Mouse (Mus musculus): ENCODE measurements around the gene Dnaic2.

DNA sequence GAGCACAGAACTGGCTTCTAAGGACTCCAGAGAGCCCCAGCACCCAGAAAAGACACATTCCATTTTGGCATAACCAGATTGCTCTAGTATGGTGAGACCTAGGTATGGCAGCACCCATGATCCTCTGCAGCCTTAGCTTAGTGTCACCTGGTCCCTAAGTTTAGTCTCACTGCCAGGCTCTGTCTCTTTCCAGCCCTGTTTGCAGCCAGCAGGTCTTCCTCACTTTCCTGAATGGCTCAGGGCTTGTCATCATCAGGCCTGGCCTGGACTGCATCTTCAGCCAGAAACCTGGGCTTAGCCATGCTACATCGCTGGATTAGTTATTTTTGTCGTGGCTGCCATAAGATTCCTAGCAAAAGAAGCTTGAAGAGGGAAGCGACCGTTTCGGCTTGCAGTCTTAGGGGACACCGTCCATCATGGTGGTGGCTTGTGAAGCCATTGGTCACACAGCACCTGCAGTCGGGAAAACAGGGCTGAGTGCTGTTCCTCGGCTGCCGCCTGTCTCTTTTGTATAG is 41.6 kb upstream of the Dnaic2 start:
- TF ChIP-seq CTCF (IDR thresholded peaks at IDR 0.05; ENCODE audit: borderline replicate concordance, insufficient read depth, low read depth, low read length) (no peak), POLR2A (IDR thresholded peaks at IDR 0.05; ENCODE audit: borderline replicate concordance, insufficient read depth, low read length) (no peak)

Measured in cerebellum, adult 2 months (tissue).